Mouse (Mus musculus) liver, adult 2 months (tissue): ENCODE data around the gene Agtpbp1.
"Not testable (repeated sequence)": the region's sequence is repeated elsewhere in the genome, so short reads cannot be mapped to it uniquely, and the experiment has no call there.

Experiments
- CTCF ChIP-seq: fragments of 200-500 bp; IDR thresholded peaks from 2 replicates; pipeline ENCODE4 v1.5.1; 2011; ENCODE audit warnings: low read depth, low read length, control low read depth
- POLR2A ChIP-seq: fragments of 200-500 bp; IDR thresholded peaks from 2 replicates; pipeline ENCODE4 v1.6.1; 2011; ENCODE audit warnings: low read length, control low read depth; ENCODE audit not compliant: insufficient read depth; ENCODE audit errors: extremely low read depth

DNA sequence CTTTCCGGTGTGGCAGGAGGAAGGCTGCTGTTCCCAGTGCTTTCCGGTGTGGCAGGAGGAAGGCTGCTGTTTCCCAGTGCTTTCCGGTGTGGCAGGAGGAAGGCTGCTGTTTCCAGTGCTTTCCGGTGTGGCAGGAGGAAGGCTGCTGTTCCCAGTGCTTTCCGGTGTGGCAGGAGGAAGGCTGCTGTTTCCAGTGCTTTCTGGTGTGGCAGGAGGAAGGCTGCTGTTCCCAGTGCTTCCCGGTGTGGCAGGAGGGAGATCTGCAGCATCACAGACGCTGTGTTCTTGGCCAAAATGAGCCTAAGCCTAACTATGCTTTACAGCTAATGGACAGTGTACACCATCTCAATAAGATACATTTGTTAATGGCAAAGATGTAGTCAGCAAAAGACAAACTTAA lies 107.1 kb downstream of the Agtpbp1 start:
- TF ChIP-seq CTCF, POLR2A: not testable (repeated sequence)
